Mouse (Mus musculus): ENCODE measurements around the gene Amfr.
"Not testable (repeated sequence)": the region's sequence is repeated elsewhere in the genome, so short reads cannot be mapped to it uniquely, and the experiment has no call there.

GRCm38 (mm10) chr8:94036541-94036940, 23.9 kb upstream of the Amfr start:
- TF ChIP-seq CTCF (IDR thresholded peaks at IDR 0.05; ENCODE audit: control insufficient read depth, insufficient read depth, insufficient read length); MAX (IDR thresholded peaks at IDR 0.05); MYOD1 (IDR thresholded peaks at IDR 0.05; ENCODE audit: control insufficient read depth, insufficient read length, low read depth): not testable (repeated sequence)
